Mouse (Mus musculus) C2C12 (cell line): ENCODE data around the gene Tmem131.

Source experiments
- CTCF ChIP-seq: IDR thresholded peaks from one replicate; pipeline ENCODE4 v1.5.1; 2011; ENCODE audit not compliant: control insufficient read depth, insufficient read depth, insufficient read length
- MAX ChIP-seq: IDR thresholded peaks from one replicate; pipeline ENCODE4 v1.6.1; 2011; ENCODE audit warnings: mild to moderate bottlenecking, control low read depth
- MYOD1 ChIP-seq: IDR thresholded peaks from one replicate; pipeline ENCODE4 v1.6.1; 2011; ENCODE audit warnings: low read depth; ENCODE audit not compliant: control insufficient read depth, insufficient read length
- MYOG ChIP-seq: IDR thresholded peaks from one replicate; pipeline ENCODE4 v1.6.1; 2011; ENCODE audit not compliant: control insufficient read depth, insufficient read length; ENCODE audit errors: extremely low read depth
- USF1 ChIP-seq: IDR thresholded peaks from one replicate; pipeline ENCODE4 v1.6.1; 2011; ENCODE audit warnings: low read depth, mild to moderate bottlenecking, control low read depth, moderate library complexity

- TF ChIP-seq CTCF (no peak), USF1 (no peak), MYOG (no peak), MAX (no peak), MYOD1 (no peak)
Measured at GRCm38 (mm10) chr1:36760401-36760800, 183.1 kb downstream of the Tmem131 start.
